Mouse (Mus musculus): ENCODE results near the gene Gm27021.

GRCm38 (mm10) chr8:120667561-120668373, at the start of gene Gm27021, which contains the start of gene Cox4i1:
- peak; percentile 92 for TF ChIP-seq POLR2A (IDR thresholded peaks at IDR 0.05; ENCODE audit: insufficient read depth, low read length)
- TF ChIP-seq EP300 (IDR thresholded peaks at IDR 0.05; ENCODE audit: insufficient read depth, low read depth, low read length) = no peak
- no peak for TF ChIP-seq CTCF (IDR thresholded peaks at IDR 0.05; ENCODE audit: low read depth, low read length)
